Mouse (Mus musculus): ENCODE data around the gene Vegfa.
A peak's percentile ranks its signal among the peaks of the same experiment; 100 is the strongest.

Gene Vegfa

DNA sequence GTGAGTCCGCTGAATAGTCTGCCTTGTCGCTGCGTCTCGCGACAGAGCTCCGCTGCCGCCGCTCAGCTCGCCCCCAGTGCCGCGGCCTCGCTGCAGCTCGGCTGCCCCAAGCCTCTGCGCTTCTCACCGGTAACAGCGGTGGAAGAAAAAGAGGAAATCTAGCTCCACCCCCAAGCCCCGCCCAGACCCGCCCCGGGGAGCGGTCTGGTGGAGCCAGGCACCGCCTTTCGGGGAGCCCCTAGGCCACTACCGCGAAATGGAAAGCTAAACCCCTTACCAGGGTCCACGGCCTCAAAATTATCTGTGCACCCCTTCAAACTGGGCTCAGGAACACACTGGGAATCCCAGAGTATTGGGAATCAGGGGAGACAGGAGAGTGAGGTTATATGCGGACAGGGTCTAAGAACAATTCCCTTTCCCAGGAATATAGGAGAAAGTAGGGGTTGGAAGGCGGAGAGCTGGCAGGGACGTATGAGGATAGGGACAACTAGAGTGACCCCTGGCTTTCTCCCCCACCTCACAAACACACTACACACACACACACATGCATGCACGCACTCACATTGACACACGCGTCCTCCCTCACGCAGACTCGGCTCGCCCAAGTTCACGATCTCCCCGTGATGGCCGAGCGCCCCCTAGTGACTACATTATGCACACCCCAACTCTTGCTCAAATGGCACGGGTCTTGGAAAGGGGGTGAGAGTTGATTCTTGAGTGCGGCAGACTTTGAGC, at the start of gene Vegfa:
Gene Vegfa (minus strand): TSS at position 113 of the 735 bp plus-strand sequence.
- peak; percentile 92 for DNase-seq (ENCODE audit: low read depth)

DNA sequence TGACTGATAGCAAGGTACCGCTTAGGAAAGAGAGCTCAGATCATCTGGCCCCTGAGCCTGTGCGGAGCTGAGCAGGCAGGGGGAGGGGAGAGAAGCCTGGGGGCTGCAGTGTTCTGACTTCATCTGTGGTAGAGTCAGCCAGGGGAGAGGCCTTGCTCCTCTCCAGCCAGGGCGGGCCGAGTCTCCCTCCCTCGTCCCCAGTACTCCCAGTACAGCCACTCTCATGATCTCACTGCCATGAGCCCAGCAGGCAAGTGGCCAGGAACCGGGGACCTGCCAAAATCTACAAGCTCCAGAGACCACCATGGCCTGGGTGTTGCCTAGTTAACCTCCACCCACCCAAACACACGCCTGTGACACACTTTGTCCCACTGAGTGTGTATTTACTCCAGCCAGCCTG, 49.5 kb upstream of the Vegfa start:
- no peak for DNase-seq (ENCODE audit: low read depth)

DNA sequence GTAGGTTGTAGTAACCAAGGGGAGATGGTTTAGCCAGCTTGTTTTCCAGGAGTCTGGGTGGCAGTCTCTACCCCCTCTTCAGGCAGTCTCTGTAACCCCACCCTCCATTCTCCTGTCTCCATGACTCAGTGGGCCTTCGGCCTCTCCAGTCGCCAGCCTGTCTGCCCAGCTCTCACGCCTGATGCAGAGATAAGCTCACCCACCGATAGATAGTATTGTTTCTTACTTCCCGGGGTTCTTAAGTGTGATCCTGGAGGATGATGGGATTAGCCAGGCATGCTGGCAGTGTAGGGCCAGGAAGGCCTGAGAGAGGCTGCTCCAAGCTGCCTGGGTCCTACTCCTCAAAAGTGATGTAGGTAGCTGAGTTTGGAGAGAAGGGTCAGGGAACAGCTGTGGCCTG, 48.9 kb upstream of the Vegfa start:
- DNase-seq (ENCODE audit: low read depth), result no peak

DNA sequence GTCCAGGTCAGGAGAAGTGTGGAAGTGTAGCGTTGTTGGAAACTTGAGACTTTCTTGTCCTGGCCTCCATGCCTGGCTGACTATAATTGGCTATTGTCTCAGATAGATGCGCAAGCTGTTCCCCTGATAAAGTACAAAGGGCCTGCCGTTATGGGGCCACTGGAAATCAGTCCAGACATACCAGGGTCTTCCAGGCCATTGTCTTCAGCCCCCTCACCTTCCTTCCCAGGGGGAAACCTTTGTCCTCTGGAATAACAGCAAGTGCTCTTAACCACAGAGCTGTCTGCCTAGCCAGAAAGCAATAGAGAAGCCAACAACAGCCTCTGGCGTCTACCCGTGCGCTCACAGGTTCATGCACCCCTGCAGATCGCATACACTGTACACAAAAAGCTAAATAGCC, 48.2 kb upstream of the Vegfa start:
- no peak for DNase-seq (ENCODE audit: low read depth)

DNA sequence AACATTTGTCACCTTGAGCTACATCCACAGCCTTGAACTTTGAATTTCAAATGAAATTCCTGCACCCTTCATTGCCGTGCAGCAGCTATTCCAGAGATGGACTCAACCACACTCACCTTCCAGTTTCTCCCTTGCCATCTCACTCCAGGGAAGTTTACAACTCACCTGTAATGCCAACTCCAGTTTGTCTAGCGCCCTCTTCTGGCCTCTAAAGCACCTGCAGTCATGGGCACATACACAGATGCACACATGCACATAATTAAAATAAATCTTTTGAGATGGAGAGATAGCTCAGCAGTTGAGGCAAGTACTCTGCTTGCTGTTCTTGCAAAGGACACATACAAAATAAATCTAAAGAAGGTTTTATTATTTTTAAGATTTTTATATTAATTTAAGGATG, 46.9 kb upstream of the Vegfa start:
- DNase-seq (ENCODE audit: low read depth), result no peak

DNA sequence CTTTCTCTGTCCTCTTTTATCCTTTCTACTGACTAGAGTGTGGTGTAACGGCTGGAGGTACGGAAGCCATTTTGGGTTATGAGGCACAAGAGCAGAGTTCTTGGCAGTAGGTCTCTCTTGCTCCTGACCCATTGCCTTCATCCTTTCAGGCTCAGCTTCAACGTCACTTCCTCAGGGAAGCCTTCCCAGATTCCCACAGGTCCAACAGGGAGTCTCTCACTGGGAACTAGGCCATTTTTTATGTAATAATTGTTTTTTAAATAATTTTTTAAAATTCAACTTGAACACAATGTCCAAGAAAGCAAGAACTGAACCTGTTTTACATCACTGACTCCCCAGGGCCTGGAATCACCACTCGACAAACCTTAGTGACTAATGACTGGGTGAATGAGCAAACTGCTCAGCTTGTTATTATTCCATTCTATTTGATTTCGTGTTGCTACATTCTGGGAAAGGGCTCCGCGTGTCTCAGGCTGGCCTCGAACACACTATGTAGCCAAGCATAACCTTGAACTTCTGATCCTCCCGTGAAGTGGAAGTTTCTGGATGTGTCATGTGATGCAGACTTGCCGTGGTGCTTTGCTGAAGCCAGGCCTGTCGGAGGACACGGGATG, 45.9 kb upstream of the Vegfa start:
- DNase-seq (ENCODE audit: low read depth), result no peak

DNA sequence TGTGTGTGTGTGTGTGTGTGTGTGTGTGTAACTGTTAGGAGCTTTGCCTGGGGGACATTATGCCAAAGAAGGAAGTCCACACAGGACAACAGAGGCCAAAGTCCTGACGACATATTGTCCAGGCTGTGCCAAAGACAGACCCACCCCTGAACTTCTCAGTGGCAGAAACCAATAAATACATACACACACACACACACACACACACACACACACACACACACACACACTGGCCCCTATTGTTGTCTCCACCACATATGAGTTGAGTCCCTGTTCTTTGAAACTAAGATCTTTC, 44.0 kb upstream of the Vegfa start:
- no peak for DNase-seq (ENCODE audit: low read depth)

DNA sequence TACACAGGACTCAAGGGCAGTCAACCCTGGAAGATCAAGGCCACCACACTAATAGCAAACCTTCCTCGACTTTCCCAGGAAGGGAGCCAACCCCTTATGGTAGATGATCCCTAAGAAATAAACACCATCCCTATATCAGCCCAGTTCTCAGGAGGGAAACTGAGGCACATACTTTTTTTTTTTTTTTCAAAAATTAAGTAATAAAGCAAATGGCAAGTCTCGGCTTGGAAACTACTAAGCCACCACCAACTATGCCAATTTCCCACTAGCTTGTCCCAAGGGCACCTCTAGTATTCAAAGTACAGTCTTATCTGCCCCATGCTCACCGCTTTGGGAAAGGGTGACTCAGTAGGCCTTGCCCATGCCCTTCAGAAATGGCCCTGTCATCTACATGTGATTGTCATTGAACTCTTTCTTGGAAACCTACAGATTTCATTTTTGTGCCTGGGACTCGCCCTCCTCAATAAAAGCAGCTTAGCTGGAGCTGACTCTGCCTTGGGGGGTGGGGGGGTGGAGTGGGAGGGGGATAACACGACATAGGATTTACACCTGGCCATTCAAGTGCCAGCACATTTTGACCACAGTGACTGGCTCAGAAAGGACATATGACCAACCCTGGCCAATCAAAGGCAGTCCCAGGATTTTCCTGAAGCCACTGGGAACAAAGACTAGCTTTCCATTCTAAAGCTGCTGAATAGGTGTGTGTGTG, 43.5 kb upstream of the Vegfa start:
- no peak for DNase-seq (ENCODE audit: low read depth)

DNA sequence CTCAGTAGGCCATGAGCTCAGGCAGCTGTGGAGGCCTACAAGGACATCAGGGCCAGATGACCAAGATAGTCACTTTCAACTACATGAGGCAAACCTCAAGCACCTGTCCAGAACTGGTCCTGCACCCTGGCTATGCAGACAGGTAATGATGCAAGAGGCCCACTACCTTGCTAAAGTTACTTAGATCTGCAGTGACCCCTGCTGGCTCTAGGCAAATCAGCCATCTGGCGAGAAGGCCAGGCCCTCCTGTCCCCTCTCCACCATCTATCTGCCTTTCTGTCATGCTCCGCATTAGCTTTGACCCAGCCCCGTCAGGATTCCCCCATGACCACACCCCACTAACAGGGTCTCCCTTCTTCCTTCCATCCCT, 42.9 kb upstream of the Vegfa start:
- peak; percentile 78 for DNase-seq (ENCODE audit: low read depth)

DNA sequence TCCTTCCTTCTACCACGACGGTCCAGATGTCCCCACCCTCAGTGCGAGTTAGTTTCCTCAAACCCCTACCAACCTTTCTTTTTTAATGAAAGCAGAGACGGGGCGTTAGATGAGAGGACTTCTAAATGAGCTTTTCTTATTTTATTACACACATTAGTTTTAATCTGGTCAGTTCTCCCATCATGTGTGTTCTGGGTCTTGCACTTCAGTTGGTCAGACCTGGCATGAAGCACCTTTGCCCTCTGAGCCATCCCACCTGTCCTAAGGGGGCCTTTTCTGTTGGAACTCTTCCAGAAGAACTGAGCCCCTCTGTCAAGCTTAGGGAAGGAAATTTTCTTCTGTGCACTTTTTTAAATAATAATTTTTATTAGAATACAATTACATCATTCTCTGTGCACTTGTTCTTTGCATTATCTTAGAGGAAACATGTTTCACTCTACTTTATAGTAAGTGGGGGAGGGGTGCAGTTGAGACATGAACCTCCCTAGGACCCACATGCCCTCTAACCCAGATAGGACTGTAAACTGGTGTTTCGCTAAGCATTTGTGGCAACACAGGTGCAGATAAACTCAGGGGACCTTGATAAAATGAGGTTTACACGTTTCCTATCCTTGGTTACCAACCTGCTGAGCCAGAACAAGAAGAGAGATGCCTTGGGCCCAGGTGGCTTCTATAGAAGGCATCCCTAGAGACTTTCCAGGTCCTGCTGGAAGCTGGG, 42.4 kb upstream of the Vegfa start:
- peak; percentile 60 for DNase-seq (ENCODE audit: low read depth)

DNA sequence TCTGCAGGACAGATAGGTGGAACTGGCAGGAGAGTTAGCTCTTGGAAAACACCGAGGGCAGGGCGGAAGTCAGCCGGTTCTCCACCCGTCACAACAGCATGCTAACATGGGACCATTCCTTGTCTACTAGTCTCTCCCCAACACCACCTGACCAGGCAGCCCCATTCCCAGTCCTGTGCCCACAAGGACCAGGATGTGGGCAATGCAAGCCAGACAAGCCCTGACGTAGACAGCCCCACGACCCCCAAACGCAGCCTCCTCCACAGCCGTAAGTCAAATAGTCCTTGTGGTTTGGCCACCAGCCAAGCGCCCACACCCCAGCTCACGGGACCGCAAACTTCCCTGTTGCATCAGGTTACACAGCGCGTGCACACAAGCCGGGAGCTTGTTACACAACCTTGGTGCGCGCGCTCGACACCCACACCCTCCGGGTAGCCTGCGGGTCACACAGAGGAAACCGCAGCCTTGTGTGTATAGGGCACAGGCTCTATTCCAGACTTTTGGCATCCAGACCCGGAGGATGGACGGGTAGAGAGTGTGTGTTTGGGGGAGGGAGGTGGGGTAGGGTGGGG, 41.6 kb upstream of the Vegfa start:
- peak; percentile 98 for DNase-seq (ENCODE audit: low read depth)

DNA sequence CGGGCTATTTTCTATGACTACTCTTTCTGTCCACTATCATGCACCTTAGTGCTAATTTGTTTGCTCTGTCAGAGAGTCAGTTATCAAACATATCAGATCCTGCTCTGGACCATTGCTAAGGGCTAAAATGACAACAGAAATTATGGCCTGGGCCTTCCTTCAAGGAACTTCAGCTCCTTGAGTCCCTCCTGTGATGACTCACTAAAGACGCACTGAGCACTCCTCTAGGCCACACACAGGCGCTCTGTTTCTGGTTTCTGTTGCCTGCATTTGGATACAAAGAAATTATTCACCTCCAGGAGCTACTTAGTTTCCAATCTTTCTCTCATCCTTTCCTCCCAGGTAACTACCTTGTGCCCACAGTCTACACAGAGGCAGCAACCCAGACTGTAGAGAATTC, 39.4 kb upstream of the Vegfa start:
- DNase-seq (ENCODE audit: low read depth), result peak; percentile 42

DNA sequence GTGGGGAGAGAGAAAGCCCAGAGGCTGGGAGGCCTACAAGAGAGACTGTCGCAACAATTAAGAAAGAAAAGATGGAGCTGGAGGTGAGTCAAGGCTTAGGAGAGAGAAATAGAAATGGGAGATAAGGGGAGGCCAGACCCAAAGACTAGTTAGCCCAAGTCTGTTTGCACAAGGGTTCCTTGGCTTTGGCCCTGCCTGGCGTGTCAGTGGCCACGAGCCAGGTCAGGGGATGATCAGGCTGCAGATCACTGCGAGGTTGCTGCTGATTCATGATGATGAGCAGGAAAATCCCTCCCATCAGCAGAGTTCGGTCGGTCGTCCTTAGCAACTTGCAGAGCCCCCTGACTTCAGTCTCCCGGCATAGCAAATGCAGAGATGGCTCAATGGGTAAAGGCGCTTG, 37.9 kb upstream of the Vegfa start:
- DNase-seq (ENCODE audit: low read depth), result peak; percentile 45

DNA sequence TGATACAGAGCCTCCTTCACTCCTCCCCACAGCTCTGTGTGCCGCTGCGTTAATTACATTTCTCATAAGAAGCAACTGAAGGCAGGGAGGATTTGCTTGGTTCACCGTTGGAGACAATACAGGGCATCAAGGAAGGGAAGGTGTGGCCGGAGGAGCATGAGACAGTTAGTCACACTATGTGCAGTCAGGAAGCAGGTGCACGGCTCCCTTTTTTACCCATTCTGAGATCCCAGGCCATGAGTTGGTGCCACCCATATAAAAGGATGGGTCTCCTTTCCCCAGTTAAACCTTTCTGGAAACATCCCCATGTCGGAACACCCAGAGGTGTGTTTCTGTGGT, 31.8 kb upstream of the Vegfa start:
- DNase-seq (ENCODE audit: low read depth), result no peak

DNA sequence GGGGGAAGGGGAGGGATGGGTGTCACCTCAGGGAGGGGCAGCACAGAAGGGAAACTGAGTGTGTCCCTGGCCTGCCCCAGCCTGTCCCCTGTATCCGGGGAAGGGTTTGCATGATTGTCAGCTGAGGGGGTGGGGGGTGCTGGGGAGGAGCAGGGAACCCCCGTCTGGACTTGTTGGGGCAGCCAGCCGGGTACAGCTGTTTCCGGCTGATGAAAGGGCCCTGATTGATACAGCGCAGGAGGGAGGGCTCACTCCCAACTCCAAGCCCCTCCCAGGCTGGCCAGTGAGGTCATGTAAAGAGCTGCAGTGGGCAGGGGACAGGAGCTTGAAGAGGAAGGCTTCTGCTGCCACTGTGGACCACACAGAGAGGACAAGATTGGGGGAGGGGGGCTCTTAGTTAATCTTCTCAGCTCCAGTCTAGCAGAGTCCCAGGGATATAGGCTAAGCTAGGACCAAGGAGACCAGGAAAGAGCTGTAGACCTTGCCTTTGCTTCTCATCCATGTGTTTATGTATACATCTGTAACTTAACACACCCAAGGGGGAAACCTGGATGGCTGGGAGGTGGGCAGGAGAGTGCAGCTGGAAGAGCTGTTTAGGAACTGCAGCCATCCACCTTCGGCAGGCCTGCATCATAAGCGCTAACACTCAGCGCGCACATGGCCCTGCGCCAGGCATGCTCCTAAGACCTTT, 31.3 kb upstream of the Vegfa start:
- no peak for DNase-seq (ENCODE audit: low read depth)

DNA sequence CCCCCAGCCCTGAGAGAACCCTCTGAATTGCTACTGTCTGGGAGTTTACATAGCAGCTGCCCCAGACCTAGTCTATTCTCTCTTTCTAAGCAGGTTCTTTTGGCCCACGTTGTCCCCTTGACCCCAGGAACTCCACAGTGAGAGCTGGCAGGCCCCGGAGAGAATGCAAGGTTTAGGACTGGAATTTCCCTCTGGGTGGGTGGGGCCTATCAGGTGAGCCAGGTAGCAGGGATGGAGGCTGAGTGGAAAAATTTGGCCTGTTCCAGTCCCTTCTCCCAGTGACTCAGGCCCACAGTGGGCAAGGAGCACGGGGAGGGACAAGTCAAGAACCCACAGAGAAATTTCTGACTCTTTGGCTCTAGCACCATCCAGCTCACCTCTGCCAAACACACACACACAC, 28.1 kb upstream of the Vegfa start:
- no peak for DNase-seq (ENCODE audit: low read depth)

DNA sequence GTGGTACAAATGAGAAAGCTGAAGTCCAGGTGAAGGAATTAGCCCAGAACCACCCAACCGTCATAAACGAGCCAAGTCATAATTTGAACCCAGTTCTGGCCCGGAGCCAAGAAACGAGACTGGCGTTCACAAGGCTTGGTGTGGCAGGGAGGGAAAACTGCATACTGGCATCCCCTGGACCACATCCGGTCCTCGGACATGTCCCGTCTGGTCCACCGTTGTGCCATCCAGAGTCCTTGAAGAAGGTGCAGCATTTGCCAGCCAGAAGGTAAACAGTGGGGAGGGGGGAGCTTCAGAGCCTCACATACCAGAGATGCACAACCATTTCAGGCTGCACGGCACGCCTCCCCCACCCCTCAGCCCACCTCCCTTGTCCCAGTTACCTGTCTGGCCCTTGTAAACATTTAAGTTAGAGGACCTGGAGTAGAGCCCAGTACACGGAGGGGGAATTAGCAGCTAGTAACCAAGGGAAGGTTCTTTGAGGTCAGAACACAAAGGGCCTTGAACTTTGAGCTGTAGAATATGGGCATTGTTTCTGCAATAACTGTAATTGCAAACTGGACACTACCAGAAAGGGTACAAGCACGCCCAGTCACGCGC, 27.2 kb upstream of the Vegfa start:
- DNase-seq (ENCODE audit: low read depth), result no peak

DNA sequence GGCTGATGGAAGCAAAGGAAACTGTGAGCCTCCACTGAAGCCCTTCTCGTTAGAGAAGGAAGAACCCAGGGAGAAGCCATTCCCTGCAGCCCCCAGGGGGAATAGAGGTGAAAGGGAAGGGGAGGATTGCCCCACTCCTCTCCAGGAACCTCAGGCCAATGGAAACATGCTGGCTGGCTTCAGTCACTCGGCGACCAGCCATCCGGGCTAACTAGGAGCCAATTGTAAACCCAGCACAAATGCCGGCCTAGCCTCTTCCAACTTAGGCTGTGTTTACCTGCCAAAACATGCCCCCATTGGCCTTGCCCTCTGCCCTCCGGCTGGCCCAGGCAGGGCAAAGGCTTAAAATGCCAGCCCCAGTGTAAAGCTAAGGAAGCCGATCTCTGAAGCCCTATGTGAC, 24.1 kb upstream of the Vegfa start:
- DNase-seq (ENCODE audit: low read depth), result no peak

DNA sequence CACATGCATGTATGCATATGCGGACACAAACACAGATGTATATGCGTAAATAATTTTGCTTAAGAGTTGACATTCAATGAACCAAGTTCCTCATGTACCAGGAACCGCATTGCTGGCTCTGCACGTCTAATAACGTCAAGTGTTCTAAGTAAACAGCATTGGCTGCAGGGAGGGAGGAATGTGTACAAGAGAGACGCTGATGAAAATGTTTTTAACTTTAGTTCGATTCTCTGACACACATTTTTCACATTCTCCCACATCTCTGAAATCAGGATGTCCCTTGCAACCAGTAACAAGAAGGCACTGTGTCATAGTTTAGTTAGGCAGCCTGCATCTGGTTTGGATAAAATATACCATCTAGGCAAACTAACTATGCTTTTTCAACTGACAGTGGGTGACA, 23.6 kb upstream of the Vegfa start:
- no peak for DNase-seq (ENCODE audit: low read depth)

DNA sequence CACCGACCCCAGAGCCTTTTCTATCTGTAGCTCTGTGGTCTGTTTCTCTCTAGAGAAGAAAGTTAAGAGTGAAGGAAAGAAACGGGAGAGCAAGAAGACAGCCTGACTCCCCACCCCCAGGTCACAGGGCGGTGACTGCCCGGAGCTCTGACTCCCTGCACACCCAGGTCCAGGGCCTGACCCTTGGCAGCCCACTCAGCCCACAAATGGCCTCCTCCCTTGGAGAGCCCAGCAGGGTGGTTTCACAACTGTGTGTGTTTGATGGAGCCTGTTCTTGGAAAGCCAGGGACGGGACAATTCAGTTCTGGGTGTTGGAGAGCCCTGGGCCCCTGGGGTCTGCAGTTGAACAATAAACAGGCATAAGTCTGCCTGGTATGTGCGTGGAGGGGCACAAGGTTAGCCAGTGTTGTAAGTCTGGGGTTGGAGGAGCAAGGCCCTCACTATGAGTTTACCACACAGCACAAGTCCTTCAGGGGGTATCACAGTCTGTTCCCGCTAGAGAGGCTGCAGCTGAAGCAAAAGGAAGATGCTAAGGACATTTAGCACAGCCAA, 21.2 kb upstream of the Vegfa start:
- no peak for DNase-seq (ENCODE audit: low read depth)

DNA sequence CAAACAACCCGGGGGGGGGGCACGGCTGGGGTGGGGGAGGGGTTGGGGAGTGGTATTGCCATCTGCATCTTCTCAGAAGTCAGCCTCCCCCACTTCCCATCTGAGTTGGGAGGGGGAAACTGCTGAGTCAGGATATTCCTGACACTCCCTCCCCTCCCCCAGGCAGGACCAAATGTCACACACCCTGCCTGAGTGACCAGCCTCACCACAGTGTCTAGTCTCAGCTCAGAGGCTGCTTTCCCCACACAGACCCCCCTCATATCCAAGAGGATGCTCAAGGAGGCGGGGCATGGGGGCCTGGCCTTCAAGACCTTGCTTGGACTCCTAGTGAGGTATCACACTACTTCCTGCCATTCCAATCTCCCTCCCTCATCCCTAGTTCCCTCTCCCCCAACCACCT, 20.0 kb upstream of the Vegfa start:
- DNase-seq (ENCODE audit: low read depth), result no peak

DNA sequence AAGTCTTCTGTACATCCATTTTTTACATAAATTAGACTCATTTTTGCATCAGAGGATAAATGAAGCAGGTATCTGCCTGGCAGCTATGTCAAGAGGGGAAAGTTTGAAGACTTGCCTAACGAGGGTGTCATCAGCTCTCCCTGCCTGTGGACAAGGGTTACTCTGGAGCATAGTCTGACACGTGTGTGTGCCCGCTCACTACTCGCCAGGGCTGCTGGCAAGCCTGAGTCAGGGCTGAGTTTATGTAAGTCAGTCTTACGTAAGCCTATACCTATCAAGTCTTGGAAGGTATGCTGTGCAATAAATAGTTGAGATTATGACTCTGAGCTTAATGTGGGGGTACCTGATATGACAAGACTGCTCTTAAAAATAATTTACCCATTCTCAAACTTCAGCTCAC, 19.2 kb upstream of the Vegfa start:
- DNase-seq (ENCODE audit: low read depth), result no peak

Data from 416B (cell line).